Comparison of ENCODE assay signal across 18 mouse cellular contexts in genomic region chr7:121003793-121004418, GRCm38 (mm10). TPM values are rescaled to one million over a fixed set of nuclear protein-coding genes. Genes with fewer than 3 reads are reported as not detected.
DNase-seq lines count a peak whose midpoint lies in the region; ATAC-seq and TF ChIP-seq lines count a peak whose summit lies in the region.
"Had no signal": no experiment of that assay in that cellular context is flagged by ENCODE, and none has a peak within 500 bp of the region (broad histone marks: within the 10 kb centered on the region; RNA-seq: fewer than 3 reads in every experiment).

No protein-coding gene starts in this region.

- H3K4me2 ChIP-seq in intestine, postnatal 0 days (replicated peaks; ENCODE audit: low read depth) = no peak overlapping the region
- no peak overlapping the region for H3K4me2 ChIP-seq in forebrain, embryonic 16.5 days (ENCODE audit: low read length)
- H3K4me2 ChIP-seq: embryonic facial prominence, embryonic 15.5 days; forebrain, embryonic 15.5 days; heart, embryonic 11.5 days; limb, embryonic 15.5 days; midbrain, embryonic 13.5 days had no signal

- peak; percentile 41 for DNase-seq in adrenal gland, adult 2 months
- no peak for DNase-seq in adrenal gland, postnatal 4 days (ENCODE audit: low spot score in 2 of 2)
- peak; percentile 92 for DNase-seq in NIH3T3 (ENCODE audit: low read depth)
- peak; percentile 63 to 91 for DNase-seq in kidney, postnatal 25 days
- DNase-seq in urinary bladder, postnatal 10 days (ENCODE audit: low spot score) = no peak
- DNase-seq in right cerebral cortex, postnatal 4 days = no peak
- DNase-seq: cerebellum, adult 8-10 months; thymus, adult 2 months had no signal

- H3K27me3 ChIP-seq in intestine, postnatal 0 days (replicated peaks; ENCODE audit: control insufficient read depth, insufficient read depth, low read length) = no peaks in the 10 kb centered on the region
- no peaks in the 10 kb centered on the region for H3K27me3 ChIP-seq in forebrain, embryonic 16.5 days (replicated peaks; ENCODE audit: control insufficient read depth, insufficient read depth, low read length)
- H3K27me3 ChIP-seq: embryonic facial prominence, embryonic 15.5 days; forebrain, embryonic 15.5 days; limb, embryonic 15.5 days; midbrain, embryonic 13.5 days had no signal

- H3K36me3 ChIP-seq in intestine, postnatal 0 days (ENCODE audit: control insufficient read depth, insufficient read depth) = no peaks in the 10 kb centered on the region
- no peaks in the 10 kb centered on the region for H3K36me3 ChIP-seq in forebrain, embryonic 16.5 days (ENCODE audit: control insufficient read depth, insufficient read depth)
- H3K36me3 ChIP-seq: embryonic facial prominence, embryonic 15.5 days; forebrain, embryonic 15.5 days; hindbrain, embryonic 10.5 days; limb, embryonic 15.5 days; midbrain, embryonic 13.5 days had no signal

- H3K9me3 ChIP-seq in intestine, postnatal 0 days (ENCODE audit: control insufficient read depth) = no peaks in the 10 kb centered on the region
- no peaks in the 10 kb centered on the region for H3K9me3 ChIP-seq in forebrain, embryonic 16.5 days (ENCODE audit: control insufficient read depth, low read length)
- H3K9me3 ChIP-seq: embryonic facial prominence, embryonic 15.5 days; forebrain, embryonic 15.5 days; hindbrain, embryonic 10.5 days; limb, embryonic 15.5 days; midbrain, embryonic 13.5 days had no signal

- ATAC-seq in intestine, postnatal 0 days = peak; percentile 85
- ATAC-seq in forebrain, embryonic 16.5 days = no peak
- ATAC-seq: forebrain, embryonic 15.5 days; midbrain, embryonic 13.5 days had no signal

- H3K27ac ChIP-seq in intestine, postnatal 0 days (ENCODE audit: low read depth, low read length) = peak overlapping the region; percentile 91
- H3K27ac ChIP-seq in forebrain, embryonic 16.5 days (ENCODE audit: low read length) = no peak overlapping the region
- H3K27ac ChIP-seq: embryonic facial prominence, embryonic 15.5 days; forebrain, embryonic 15.5 days; hindbrain, embryonic 10.5 days; limb, embryonic 15.5 days; macrophage; midbrain, embryonic 13.5 days had no signal

- H3K9ac ChIP-seq in intestine, postnatal 0 days (ENCODE audit: low read depth, low read length) = no peak overlapping the region
- no peak overlapping the region for H3K9ac ChIP-seq in forebrain, embryonic 16.5 days (replicated peaks; ENCODE audit: low read depth, low read length)
- H3K9ac ChIP-seq: embryonic facial prominence, embryonic 15.5 days; forebrain, embryonic 15.5 days; limb, embryonic 15.5 days; midbrain, embryonic 13.5 days had no signal

- no peak overlapping the region for H3K4me3 ChIP-seq in intestine, postnatal 0 days (ENCODE audit: low read depth, low read length)
- no peak overlapping the region for H3K4me3 ChIP-seq in forebrain, embryonic 16.5 days (replicated peaks; ENCODE audit: low read length)
- H3K4me3 ChIP-seq: embryonic facial prominence, embryonic 15.5 days; forebrain, embryonic 15.5 days; hindbrain, embryonic 10.5 days; limb, embryonic 15.5 days; midbrain, embryonic 13.5 days had no signal

- no peaks in the 10 kb centered on the region for H3K4me1 ChIP-seq in intestine, postnatal 0 days (replicated peaks; ENCODE audit: control insufficient read depth, insufficient read depth, low read length)
- no peaks in the 10 kb centered on the region for H3K4me1 ChIP-seq in forebrain, embryonic 16.5 days (replicated peaks; ENCODE audit: control insufficient read depth, insufficient read depth, low read length)
- H3K4me1 ChIP-seq: embryonic facial prominence, embryonic 15.5 days; forebrain, embryonic 15.5 days; hindbrain, embryonic 10.5 days; midbrain, embryonic 13.5 days had no signal

- TF ChIP-seq CTCF in intestine, postnatal 0 days (IDR thresholded peaks at IDR 0.05; ENCODE audit: low read depth) = no peak

- WGBS in intestine, postnatal 0 days = 35% methylated on average over 4 of the region's 4 CpGs
- whole genome bisulfite sequencing in forebrain, embryonic 16.5 days = 82% methylated on average over 4 of the region's 4 CpGs

RNA-seq across cellular contexts. Expression of gene Mfsd13b, which starts 21.6 kb away (rescaled TPM):
- total RNA-seq in adrenal gland, adult 2 months (2021) = not detected
- polyA plus RNA-seq in adrenal gland, adult 2 months (2012; rRNA removed) = 0.06 and 0.28 TPM in 2 replicates
- not detected for total RNA-seq in adrenal gland, postnatal 4 days (2021)
- 1.4 and 1.5 TPM in 2 replicates for polyA plus RNA-seq in intestine, postnatal 0 days (2015; fragmentation: Nextera tagmentation; extraction: Ambion mirVana)
- polyA plus RNA-seq in forebrain, embryonic 16.5 days (2015; fragmentation: Nextera tagmentation; extraction: Ambion mirVana) = 0.17 TPM in 1 of 2 replicates, not detected in the other
- total RNA-seq: gastrocnemius, adult 8-10 months had no signal
- polyA plus RNA-seq: midbrain, embryonic 13.5 days had no signal

RNA-seq across cellular contexts. Expression of gene Cdr2, which starts 21.8 kb away (rescaled TPM):
- 1 to 10 TPM; 8.6 to 9.0 TPM for total RNA-seq in adrenal gland, adult 2 months (2021)
- 7.4 and 11.0 TPM in 2 replicates for polyA plus RNA-seq in adrenal gland, adult 2 months (2012; rRNA removed)
- 10 to 100 TPM; 11.9 to 18.0 TPM for total RNA-seq in adrenal gland, postnatal 4 days (2021)
- 119 and 124 TPM in 2 replicates for polyA plus RNA-seq in intestine, postnatal 0 days (2015; fragmentation: Nextera tagmentation; extraction: Ambion mirVana)
- polyA plus RNA-seq in forebrain, embryonic 16.5 days (2015; fragmentation: Nextera tagmentation; extraction: Ambion mirVana) = 8.8 and 9.0 TPM in 2 replicates

RNA-seq across cellular contexts. Expression of gene Mettl9, which starts 30.3 kb away (rescaled TPM):
- total RNA-seq in adrenal gland, adult 2 months (2021) = 100 to 1,000 TPM in 1 of 2 experiments, 10 to 100 TPM in 1; 83.6 to 118 TPM
- 40.2 and 44.5 TPM in 2 replicates for polyA plus RNA-seq in adrenal gland, adult 2 months (2012; rRNA removed)
- total RNA-seq in adrenal gland, postnatal 4 days (2021) = 100 to 1,000 TPM; 134 to 136 TPM
- 85.4 and 89.4 TPM in 2 replicates for polyA plus RNA-seq in intestine, postnatal 0 days (2015; fragmentation: Nextera tagmentation; extraction: Ambion mirVana)
- polyA plus RNA-seq in forebrain, embryonic 16.5 days (2015; fragmentation: Nextera tagmentation; extraction: Ambion mirVana) = 207 and 229 TPM in 2 replicates

Comparison
In these comparisons a context has a peak if more than half of its experiments do, and no peak if none do; other contexts are left out.
1. DNase-seq: peak in adrenal gland, adult 2 months (single experiment), NIH3T3 (single experiment) and kidney, postnatal 25 days (2 of 2); none in adrenal gland, postnatal 4 days (0 of 2), urinary bladder, postnatal 10 days (single experiment) and right cerebral cortex, postnatal 4 days (single experiment).